Mouse (Mus musculus) adrenal gland, adult 18-20 months (tissue): ENCODE measurements around the gene Tex48. TPM values are rescaled to one million over a fixed set of nuclear protein-coding genes. Genes with fewer than 3 reads are reported as not detected.

Experiments
- total RNA-seq, 2 experiments: library from RNA; stranded (reverse); gene quantifications; 1 replicate in 1 of 2; 2 replicates in 1 of 2; pipeline ENCODE4 v1.2.3; 2021

Tex48 gene
- total RNA-seq, 2 experiments from 2014 or later: not detected

Other genes with a start within 250 kb of the Tex48 start
- 1 to 10 TPM; 4.0 to 6.9 TPM for gene Akna, start 219.1 kb downstream of the Tex48 start, total RNA-seq
- 10 to 100 TPM; 41.4 to 59.6 TPM for gene Whrn, start 126.4 kb downstream of the Tex48 start, total RNA-seq
- 100 to 1,000 TPM; 182 to 188 TPM for gene Atp6v1g1, start 77.7 kb downstream of the Tex48 start, total RNA-seq
- gene Tmem268, start 63.6 kb downstream of the Tex48 start, total RNA-seq: 10 to 100 TPM in 1 of 2 experiments, 1 to 10 TPM in 1; 8.9 to 14.8 TPM
- gene Gm11213, start 17.2 kb downstream of the Tex48 start, total RNA-seq: not detected
- not detected for gene Gm11214, start 41.0 kb upstream of the Tex48 start, total RNA-seq
- gene Tnfsf15, start 122.7 kb upstream of the Tex48 start, total RNA-seq: under 1 TPM; 0.33 to 0.48 TPM
- under 1 TPM in 1 of 2 experiments, not detected in 1; 0.07 TPM for gene Tnfsf8, start 238.9 kb upstream of the Tex48 start, total RNA-seq